Mouse (Mus musculus) hindbrain, embryonic 12.5 days (tissue): ENCODE measurements at regions not wholly inside any gene's neighbourhood (a gene's known extent, or its start where the extent isn't known, plus 50 kb on each side); places are given as distances from the start of the nearest gene placed in this dataset.

Experiments
- ATAC-seq: fragments of 200-750 bp; cut with Nextera tagmentation; 2 replicates; pipeline ENCODE4 v1.8.0; 2017; ENCODE audit warnings: moderate TSS enrichment; ENCODE audit not compliant: low FRiP score
- H3K27ac ChIP-seq: fragments of 300-500 bp; sonication (generic); 2 replicates; pipeline ENCODE4 v1.5.1; 2016; ENCODE audit warnings: mild to moderate bottlenecking
- H3K27me3 ChIP-seq: fragments of 300-500 bp; sonication (generic); 2 replicates; pipeline ENCODE4 v1.6.1; 2016; ENCODE audit warnings: mild to moderate bottlenecking
- H3K36me3 ChIP-seq: fragments of 300-500 bp; sonication (generic); 2 replicates; pipeline ENCODE4 v1.6.1; 2016; ENCODE audit warnings: mild to moderate bottlenecking
- H3K4me1 ChIP-seq: fragments of 300-500 bp; sonication (generic); 2 replicates; pipeline ENCODE4 v1.6.1; 2016
- H3K4me2 ChIP-seq: fragments of 300-500 bp; sonication (generic); replicated peaks from 2 replicates; pipeline ENCODE4 v1.6.1; 2016; ENCODE audit warnings: mild to moderate bottlenecking
- H3K4me3 ChIP-seq: fragments of 300-500 bp; sonication (generic); 2 replicates; pipeline ENCODE4 v1.5.1; 2016; ENCODE audit warnings: mild to moderate bottlenecking
- H3K9ac ChIP-seq: fragments of 300-500 bp; sonication (generic); 2 replicates; pipeline ENCODE4 v1.6.1; 2016; ENCODE audit warnings: mild to moderate bottlenecking, moderate library complexity
- H3K9me3 ChIP-seq: fragments of 300-500 bp; sonication (generic); replicated peaks from 2 replicates; pipeline ENCODE4 v1.6.1; 2016; ENCODE audit warnings: mild to moderate bottlenecking
- WGBS: fragments of 180-500 bp; shearing (Covaris S2); methylation state at CpG from one replicate; pipeline ENCODE4 v1.1.7; 2016; 5-methylcytosine and 5-hydroxymethylcytosine counted together

DNA sequence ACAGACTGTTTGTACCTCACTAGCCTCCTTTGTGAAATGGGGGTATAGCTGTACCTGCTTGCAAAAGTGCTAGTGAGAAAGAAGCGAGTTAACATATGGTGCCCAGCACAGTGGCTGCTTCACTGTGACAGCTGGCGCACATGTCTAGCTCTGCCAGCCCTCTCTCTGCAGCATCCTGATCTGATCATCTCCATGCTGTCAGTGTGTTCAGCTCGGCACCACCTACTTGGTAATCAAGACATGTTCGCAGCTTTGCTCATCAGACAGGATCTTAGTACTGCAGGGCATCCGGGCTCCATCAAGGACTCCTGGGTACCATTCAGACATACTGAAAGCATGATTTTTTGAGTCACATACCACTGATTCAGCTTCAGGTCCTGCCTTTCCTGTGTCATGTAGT is 100.9 kb upstream of the Gpr139 start:
- no peaks in the 10 kb centered on the region for H3K4me1 ChIP-seq
- no peak for ATAC-seq
- H3K9ac ChIP-seq = no peak overlapping the region
- H3K9me3 ChIP-seq = no peaks in the 10 kb centered on the region
- H3K36me3 ChIP-seq = no peaks in the 10 kb centered on the region
- H3K4me2 ChIP-seq = no peak overlapping the region
- H3K4me3 ChIP-seq = no peak overlapping the region
- WGBS = 83% methylated on average over 5 of the region's 5 CpGs
- no peaks in the 10 kb centered on the region for H3K27me3 ChIP-seq
- H3K27ac ChIP-seq = no peak overlapping the region

DNA sequence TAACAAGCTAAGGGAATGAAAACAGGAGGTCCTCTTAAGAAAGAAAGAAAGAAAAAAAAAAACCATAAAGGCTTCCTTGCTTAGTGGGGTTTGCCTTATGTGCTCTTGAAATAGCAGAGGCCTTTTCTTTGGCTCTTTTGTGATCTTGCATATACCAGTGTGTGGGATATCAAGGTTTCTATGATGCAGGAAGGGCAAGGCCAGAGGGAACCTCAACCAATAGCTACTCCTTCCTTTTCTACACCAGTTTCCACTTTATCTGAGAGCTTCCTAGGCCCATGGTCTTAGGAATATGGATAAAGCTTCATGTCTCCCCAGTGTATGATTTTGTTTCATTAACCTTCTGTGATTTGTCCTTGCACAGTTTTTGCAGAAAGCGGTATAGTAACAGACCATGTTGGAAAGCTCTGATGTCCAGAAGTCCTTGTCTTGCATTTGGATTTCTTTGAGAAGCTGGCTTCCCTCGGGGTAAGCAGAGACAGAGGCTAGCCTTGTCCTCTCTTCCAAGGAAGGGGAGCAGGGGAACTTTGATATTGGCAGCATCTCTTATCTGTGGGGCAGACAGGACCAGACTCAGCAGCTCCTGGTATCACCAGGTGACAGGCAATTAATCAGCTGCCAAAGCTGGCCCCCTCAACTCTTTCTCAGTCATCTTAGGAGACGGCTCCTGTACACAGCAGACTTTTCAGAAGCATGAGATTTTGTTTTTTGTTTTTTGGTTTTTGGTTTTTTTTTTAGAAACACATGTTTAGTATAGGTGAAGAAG is 95.7 kb upstream of the Gpr139 start:
- 78% methylated on average over 3 of the region's 3 CpGs for WGBS
- Histone ChIP-seq H3K4me1 (no peaks in the 10 kb centered on the region), H3K27me3 (no peaks in the 10 kb centered on the region), H3K36me3 (no peaks in the 10 kb centered on the region), H3K9me3 (no peaks in the 10 kb centered on the region), H3K27ac (no peak overlapping the region), H3K4me2 (no peak overlapping the region), H3K4me3 (no peak overlapping the region), H3K9ac (no peak overlapping the region)
- ATAC-seq = no peak

DNA sequence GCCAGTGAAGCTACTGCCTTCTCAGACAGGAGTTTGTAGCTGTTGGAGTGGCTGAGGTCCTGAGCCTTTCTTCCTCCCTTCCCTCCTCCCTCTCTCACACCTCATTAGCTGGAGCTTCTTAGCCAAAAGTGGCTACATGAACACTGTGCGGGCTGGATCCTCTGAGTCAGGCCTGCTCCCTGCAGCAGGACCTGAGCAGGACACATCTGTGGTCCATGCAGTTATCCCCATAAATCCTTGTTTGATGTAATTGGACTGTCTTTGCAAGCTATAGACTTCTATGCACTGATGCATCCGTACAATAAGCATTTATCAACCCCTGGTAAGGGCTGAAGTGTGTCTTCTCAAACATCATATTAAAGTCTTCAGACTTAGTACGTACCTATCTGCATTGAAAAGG is 88.2 kb upstream of the Gpr139 start:
- ATAC-seq = no peak
- no peaks in the 10 kb centered on the region for H3K27me3 ChIP-seq
- no peak overlapping the region for H3K9ac ChIP-seq
- no peaks in the 10 kb centered on the region for H3K9me3 ChIP-seq
- H3K4me2 ChIP-seq = no peak overlapping the region
- H3K36me3 ChIP-seq = no peaks in the 10 kb centered on the region
- H3K4me3 ChIP-seq = no peak overlapping the region
- H3K4me1 ChIP-seq = no peaks in the 10 kb centered on the region
- H3K27ac ChIP-seq = no peak overlapping the region
- WGBS = 87% methylated on average over 3 of the region's 3 CpGs

DNA sequence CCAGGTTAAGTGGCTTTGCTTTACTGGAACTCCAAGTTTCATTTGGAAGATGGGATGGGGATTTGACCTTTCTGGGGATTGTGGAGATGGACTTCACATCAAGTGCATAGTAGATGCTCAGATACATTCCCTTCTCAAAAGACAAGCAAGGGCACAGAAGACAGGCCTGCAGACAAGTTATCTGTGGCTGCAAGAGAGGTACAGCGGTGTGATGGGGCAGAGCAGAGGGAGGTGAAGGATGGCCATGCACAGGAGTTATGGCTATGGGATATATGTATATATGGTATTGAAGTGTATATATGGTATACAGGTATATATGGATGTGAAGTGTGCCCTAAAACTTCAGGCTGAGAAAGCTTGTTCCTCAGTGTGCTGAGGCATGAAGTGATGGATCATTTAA is 87.0 kb upstream of the Gpr139 start:
- Histone ChIP-seq H3K9ac (no peak overlapping the region), H3K4me3 (no peak overlapping the region), H3K4me1 (no peaks in the 10 kb centered on the region), H3K36me3 (no peaks in the 10 kb centered on the region), H3K4me2 (no peak overlapping the region), H3K27ac (no peak overlapping the region), H3K9me3 (no peaks in the 10 kb centered on the region), H3K27me3 (no peaks in the 10 kb centered on the region)
- ATAC-seq = no peak
- 90% methylated on average over 1 of the region's 1 CpGs for WGBS

DNA sequence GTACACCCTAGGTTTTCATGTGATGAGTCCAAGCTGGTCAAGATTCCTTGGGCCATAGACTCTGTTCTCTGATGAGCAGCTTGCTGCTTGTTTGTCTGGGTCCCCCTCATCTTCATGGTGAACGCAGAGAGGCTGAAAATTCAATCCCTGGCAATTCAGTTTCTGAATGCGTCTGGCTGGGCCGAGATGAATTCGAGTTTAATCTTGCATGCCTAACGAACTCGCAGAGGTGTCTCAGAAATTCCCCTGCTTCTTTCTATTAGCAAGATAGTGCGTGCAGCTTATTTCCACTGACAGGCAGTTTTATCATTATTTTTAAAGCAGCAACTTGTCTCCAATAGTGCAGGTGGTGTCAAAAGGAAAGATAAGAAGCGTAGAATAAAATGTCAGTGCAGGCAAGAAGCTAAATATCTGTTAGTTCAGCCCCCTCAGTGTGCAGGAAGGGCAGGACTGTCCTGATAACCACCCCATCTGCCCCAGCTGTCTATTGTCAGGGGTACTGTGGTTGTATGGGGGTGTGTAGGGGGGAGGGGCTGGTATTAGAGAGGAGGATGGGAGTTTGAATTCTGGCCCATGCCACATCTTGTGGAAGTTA is 86.5 kb upstream of the Gpr139 start:
- Histone ChIP-seq H3K27me3 (no peaks in the 10 kb centered on the region), H3K9me3 (no peaks in the 10 kb centered on the region), H3K36me3 (no peaks in the 10 kb centered on the region), H3K27ac (no peak overlapping the region), H3K4me2 (no peak overlapping the region), H3K4me3 (no peak overlapping the region), H3K9ac (no peak overlapping the region), H3K4me1 (no peaks in the 10 kb centered on the region)
- ATAC-seq = no peak
- WGBS = 55% methylated on average over 8 of the region's 8 CpGs

DNA sequence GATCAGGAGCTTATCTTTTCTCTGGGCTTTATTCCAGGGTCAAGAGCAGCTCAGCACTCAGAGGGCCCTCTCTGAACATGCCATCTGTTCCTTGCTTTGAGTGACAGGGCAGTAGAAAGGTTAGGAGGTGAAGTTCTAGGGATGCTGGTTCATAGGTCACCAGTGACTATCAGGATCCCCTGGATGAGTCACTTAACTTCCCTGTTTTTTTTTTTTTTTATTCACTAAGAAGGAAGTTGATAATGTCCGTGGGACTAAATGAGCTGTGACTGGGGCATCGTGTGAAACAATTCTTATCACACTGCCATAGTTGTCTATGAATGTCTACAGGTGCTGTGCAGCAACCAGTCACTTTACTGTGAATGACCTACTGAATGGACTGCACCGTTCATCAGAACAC is 73.8 kb upstream of the Gpr139 start:
- no peak for ATAC-seq
- WGBS = 84% methylated on average over 3 of the region's 3 CpGs
- Histone ChIP-seq H3K9ac (no peak overlapping the region), H3K9me3 (no peaks in the 10 kb centered on the region), H3K27me3 (no peaks in the 10 kb centered on the region), H3K4me3 (no peak overlapping the region), H3K4me1 (no peaks in the 10 kb centered on the region), H3K36me3 (no peaks in the 10 kb centered on the region), H3K27ac (no peak overlapping the region), H3K4me2 (no peak overlapping the region)

DNA sequence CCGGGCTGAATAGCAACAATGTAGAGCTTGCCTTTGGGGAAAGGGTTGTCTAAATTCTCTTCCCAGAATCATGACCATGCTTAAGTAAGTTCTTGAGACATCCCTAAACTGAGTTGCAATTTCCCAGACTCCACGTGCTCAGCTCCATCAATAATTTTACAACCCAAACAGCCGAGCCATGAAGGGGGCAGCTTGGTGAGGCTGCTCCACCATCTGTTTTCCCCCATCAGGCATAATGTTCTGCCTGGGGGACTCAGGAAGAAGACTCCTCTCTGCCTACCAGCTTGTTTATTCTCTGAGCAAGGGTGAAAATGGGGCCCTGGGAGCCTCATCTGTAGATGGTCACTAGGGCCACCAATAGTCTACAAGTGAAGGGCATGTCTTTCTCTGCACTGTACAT is 72.5 kb upstream of the Gpr139 start:
- H3K4me2 ChIP-seq = no peak overlapping the region
- no peak overlapping the region for H3K4me3 ChIP-seq
- no peak overlapping the region for H3K27ac ChIP-seq
- WGBS = 77% methylated on average over 3 of the region's 3 CpGs
- no peak for ATAC-seq
- no peaks in the 10 kb centered on the region for H3K9me3 ChIP-seq
- no peak overlapping the region for H3K9ac ChIP-seq
- no peaks in the 10 kb centered on the region for H3K36me3 ChIP-seq
- H3K27me3 ChIP-seq = no peaks in the 10 kb centered on the region
- H3K4me1 ChIP-seq = no peaks in the 10 kb centered on the region

DNA sequence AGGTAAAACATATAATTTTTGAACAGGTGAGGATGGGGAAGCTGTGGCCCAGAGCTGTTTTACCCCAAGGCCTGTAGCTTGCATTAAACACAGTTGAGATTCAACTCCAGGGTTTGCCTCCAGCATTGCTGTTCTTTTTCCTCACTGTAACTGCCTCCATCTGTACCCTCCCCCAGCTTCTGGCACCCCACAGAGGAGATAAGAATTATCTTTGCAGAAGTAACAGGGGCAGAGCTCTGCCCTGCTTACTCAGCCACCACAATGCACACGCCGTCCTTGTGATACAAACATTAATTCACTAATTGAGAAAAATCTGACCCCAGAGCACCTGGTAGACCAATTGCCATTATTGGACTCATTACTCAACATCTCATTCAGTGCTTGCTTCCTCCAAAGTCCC is 68.3 kb upstream of the Gpr139 start:
- no peak for ATAC-seq
- H3K4me3 ChIP-seq = no peak overlapping the region
- H3K27ac ChIP-seq = no peak overlapping the region
- WGBS = 79% methylated on average over 2 of the region's 2 CpGs
- H3K4me2 ChIP-seq = no peak overlapping the region
- no peaks in the 10 kb centered on the region for H3K36me3 ChIP-seq
- no peak overlapping the region for H3K9ac ChIP-seq
- H3K9me3 ChIP-seq = no peaks in the 10 kb centered on the region
- no peaks in the 10 kb centered on the region for H3K27me3 ChIP-seq
- H3K4me1 ChIP-seq = no peaks in the 10 kb centered on the region

DNA sequence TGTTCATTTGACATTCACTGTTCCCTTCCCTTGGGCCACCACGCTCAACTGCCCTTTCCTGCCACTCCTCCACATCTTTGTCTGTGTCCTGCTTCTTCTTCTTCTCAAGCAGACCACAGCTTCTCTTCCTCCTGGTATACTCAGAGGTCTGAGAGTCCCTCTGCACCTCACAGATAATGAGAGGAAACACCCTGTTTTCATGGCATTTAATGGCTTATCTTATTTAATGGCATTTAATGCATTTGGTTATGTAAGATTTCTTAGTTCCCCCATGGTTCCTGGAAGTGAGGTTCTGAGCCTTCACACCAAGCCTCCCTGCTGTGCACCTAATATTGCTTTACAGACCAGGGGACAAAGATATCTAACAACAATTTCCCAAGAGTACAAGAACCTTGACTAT is 67.3 kb upstream of the Gpr139 start:
- Histone ChIP-seq H3K9me3 (no peaks in the 10 kb centered on the region), H3K4me3 (no peak overlapping the region), H3K27me3 (no peaks in the 10 kb centered on the region), H3K9ac (no peak overlapping the region), H3K36me3 (no peaks in the 10 kb centered on the region), H3K4me2 (no peak overlapping the region), H3K27ac (no peak overlapping the region), H3K4me1 (no peaks in the 10 kb centered on the region)
- WGBS = 67% methylated on average over 1 of the region's 1 CpGs
- no peak for ATAC-seq

DNA sequence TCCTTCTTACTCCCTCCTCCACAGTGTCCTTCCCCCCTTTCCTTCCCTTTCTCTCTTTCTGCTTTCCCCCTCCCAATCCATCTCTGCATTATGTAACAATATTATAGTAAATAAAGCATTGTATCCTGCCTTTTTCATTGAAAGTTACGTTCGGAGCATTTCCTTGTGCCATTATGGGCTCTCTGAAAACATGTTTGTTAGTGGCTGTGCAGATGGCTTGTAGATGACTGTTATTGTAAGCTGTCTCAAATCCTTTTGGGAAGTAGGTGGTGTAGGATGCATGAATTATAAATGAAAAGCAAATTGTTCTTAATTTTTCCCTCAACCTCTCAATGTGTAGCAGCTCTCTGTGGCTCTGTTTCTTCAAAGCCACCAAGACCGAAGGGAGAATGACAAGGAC is 66.0 kb upstream of the Gpr139 start:
- no peak overlapping the region for H3K4me2 ChIP-seq
- WGBS = 93% methylated on average over 3 of the region's 3 CpGs
- no peak overlapping the region for H3K27ac ChIP-seq
- no peaks in the 10 kb centered on the region for H3K9me3 ChIP-seq
- H3K4me3 ChIP-seq = no peak overlapping the region
- H3K36me3 ChIP-seq = no peaks in the 10 kb centered on the region
- no peaks in the 10 kb centered on the region for H3K4me1 ChIP-seq
- ATAC-seq = no peak
- H3K9ac ChIP-seq = no peak overlapping the region
- no peaks in the 10 kb centered on the region for H3K27me3 ChIP-seq

DNA sequence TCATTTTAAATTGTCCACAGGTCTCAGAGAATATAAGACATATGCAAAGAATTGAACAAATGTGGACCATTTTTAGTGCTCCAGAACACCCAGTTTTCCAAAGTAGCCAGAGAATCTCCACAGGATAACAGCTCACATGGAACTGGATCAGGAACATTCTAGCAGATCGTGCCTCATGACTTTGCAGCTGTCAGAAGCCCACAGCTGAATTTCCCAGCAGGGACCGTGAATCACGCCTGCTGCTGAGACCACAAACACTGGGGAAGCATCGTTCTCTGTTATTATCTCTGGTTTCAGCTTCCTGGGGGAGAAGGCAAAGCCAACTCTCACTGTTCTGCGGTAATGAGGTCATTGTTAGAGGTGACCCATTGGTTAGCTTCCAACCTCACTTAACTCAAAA is 60.4 kb upstream of the Gpr139 start:
- no peaks in the 10 kb centered on the region for H3K36me3 ChIP-seq
- H3K4me2 ChIP-seq = no peak overlapping the region
- no peaks in the 10 kb centered on the region for H3K27me3 ChIP-seq
- H3K4me3 ChIP-seq = no peak overlapping the region
- WGBS = 69% methylated on average over 5 of the region's 5 CpGs
- ATAC-seq = no peak
- no peak overlapping the region for H3K27ac ChIP-seq
- no peaks in the 10 kb centered on the region for H3K9me3 ChIP-seq
- H3K4me1 ChIP-seq = no peaks in the 10 kb centered on the region
- H3K9ac ChIP-seq = no peak overlapping the region

DNA sequence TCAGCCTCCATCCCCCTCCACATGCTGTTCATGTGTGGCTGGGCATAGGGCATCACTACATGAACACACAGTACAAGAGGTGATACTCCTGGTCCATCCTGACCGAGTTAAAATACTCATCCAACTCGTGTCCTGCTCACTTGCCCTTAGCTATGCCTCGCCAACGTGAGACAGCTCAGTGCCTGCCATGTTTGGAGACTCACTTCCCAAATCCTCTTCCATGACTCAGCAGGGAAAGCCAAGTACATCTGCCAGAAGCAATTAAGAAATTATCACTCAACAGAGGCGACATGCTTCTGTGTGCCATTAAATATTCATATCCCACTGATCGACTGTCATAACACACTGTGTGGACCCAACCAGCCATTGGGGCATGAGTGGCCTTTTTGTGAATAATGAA is 51.9 kb upstream of the Gpr139 start:
- no peak for ATAC-seq
- no peak overlapping the region for H3K27ac ChIP-seq

More for the DNA sequence above, 51.9 kb upstream of the Gpr139 start:
- H3K27me3 ChIP-seq = no peaks in the 10 kb centered on the region
- WGBS = 83% methylated on average over 6 of the region's 6 CpGs
- no peak overlapping the region for H3K9ac ChIP-seq
- H3K4me3 ChIP-seq = no peak overlapping the region
- no peaks in the 10 kb centered on the region for H3K4me1 ChIP-seq
- no peaks in the 10 kb centered on the region for H3K36me3 ChIP-seq
- H3K9me3 ChIP-seq = no peaks in the 10 kb centered on the region
- H3K4me2 ChIP-seq = no peak overlapping the region
